Mouse (Mus musculus): ENCODE data around the gene L2hgdh.
"Not testable (repeated sequence)": the region's sequence is repeated elsewhere in the genome, so short reads cannot be mapped to it uniquely, and the experiment has no call there.

L2hgdh gene

DNA sequence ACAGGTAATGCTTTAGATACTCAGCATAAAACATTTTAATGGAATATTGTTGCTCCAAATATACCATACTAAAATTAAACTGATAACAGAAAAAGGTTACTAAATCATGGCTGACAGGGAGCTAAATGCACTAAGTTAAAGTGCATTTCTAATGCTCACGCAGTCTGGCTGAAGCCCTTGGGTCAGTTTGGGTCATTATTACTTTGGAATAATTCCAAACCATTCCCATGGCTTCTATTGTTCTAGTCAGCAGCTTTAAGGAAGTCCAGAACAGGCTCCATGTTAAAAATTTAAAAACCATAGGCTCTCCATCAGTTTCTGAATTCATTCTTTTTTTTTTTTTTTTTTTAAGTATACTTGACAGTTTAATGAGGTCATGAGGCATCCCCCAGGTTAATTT, 50.5 kb downstream of the L2hgdh start:
- no peak for DNase-seq (ENCODE audit: low spot score in 2 of 2)

DNA sequence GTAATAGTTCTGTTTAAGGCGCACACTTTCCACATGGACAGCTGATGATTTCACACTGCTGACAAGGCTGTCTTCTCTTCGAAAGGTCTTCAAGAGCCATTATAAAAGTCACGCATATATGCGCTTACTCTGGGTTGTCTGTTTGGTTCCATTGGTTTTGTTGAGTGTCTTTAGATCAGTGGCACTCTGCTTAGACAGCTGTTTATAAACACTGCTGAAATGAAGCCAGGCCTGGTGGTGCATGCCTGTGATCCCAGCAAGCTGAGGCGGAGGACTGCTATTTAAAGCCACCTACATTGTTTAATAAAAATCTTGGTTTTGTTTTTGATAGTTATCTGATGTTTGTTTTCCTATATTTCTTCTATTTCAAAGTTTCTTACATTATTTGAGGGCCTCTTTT, 58.0 kb downstream of the L2hgdh start:
- DNase-seq (ENCODE audit: low spot score in 2 of 2): no peak

DNA sequence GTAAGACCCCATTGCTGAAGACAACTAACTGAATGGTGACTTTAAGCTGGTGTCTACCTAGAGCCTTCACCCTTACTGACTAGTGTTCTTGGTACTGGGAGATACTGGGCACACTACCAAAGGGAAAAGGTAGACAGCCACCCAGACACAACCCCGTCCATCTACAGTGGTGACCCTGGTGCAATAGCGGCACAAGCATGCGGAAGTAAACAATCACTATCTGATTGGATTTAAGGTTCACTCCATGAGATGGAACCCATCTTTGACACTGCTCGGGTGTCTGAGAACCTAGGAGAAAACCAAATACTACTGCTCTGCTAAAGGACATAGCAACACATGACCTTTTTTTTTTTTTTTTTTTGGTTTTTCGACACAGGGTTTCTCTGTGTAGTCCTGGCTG, 63.0 kb downstream of the L2hgdh start:
- no peak for DNase-seq (ENCODE audit: low spot score in 2 of 2)

DNA sequence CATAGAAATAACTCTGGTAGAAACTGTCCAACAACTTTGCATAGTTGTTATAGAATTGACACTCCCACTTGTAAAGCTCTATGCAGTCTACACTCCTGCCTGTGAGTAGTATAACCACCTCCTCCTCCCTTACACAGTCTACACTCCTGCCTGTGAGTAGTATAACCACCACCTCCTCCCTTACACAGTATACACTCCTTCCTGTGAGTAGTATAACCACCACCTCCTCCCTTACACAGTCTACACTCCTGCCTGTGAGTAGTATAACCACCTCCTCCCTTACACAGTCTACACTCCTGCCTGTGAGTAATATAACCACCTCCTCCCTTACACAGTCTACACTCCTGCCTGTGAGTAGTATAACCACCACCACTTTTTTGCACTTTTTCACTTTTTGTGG, 70.7 kb downstream of the L2hgdh start:
- DNase-seq (ENCODE audit: low spot score in 2 of 2): not testable (repeated sequence)

GRCm38 (mm10) chr12:69649511-69649910, 75.2 kb downstream of the L2hgdh start:
- DNase-seq (ENCODE audit: low spot score in 2 of 2): no peak

DNA sequence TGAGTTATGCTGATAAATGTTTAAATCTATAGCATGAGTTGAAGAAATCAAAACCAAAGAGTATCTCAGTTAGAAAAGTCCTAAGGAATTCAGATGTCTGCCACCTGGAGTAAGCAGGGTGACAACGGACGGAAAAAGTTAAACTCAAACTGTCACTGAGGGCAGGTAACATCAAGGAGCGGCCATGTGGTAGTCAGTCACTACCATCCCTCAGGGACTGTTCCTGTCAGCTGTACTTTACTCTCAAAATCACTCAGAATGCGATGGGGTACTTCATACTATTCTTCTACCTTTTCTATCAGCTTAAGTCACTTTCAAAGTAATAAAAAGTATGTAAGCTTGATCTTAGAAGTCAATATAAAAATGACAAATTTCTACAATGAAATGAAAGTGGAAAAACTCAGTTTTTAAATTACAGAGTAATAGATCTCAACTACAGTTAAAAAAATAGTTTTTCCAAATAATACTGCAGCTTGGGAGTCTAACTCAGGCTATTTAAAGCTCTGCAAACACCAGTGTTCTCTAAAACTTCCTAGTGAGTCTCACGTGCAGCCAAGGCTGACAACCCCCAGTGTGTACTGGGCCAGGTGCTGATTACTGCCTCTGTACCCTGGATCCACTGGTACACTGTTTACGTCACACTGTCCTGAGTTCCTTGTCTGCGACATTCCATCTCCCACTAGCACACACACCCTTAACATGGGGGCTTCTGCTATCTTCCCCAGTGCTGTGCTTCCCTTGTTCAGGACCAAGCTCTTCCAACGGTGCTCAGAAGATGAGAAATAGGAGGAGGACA, 78.7 kb downstream of the L2hgdh start:
- DNase-seq (ENCODE audit: low spot score in 2 of 2): no peak

DNA sequence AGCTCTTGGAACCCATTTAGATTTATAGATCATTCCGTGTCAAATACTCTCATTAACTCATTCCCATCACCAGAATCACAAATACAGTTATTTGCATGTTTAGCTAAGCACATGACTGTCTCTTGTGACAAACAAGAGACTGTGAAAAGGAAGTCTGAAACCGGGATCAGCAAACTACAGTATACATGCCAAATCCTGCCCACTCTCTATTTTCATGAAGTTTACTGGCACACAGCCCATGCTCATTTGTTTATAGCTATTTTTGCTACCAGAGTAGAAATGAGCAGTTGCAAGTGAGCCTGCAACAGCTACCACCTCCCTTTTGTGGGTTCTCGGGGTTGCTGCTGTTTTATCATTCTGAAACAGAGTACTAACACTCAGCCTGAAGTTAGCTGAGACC, 79.8 kb downstream of the L2hgdh start:
- DNase-seq (ENCODE audit: low spot score in 2 of 2): peak; percentile 61 to 73

- DNase-seq (ENCODE audit: low spot score in 2 of 2): no peak
Observed at GRCm38 (mm10) chr12:69642877-69643276, 81.8 kb downstream of the L2hgdh start.
